Mouse (Mus musculus): ENCODE data around the gene Lrrc20. TPM values are rescaled to one million over a fixed set of nuclear protein-coding genes. Genes with fewer than 3 reads are reported as not detected.
"Not testable (repeated sequence)": the region's sequence is repeated elsewhere in the genome, so short reads cannot be mapped to it uniquely, and the experiment has no call there.

Lrrc20 gene
- polyA plus RNA-seq, 1 experiment from 2014 or later: 5.8 TPM

DNA sequence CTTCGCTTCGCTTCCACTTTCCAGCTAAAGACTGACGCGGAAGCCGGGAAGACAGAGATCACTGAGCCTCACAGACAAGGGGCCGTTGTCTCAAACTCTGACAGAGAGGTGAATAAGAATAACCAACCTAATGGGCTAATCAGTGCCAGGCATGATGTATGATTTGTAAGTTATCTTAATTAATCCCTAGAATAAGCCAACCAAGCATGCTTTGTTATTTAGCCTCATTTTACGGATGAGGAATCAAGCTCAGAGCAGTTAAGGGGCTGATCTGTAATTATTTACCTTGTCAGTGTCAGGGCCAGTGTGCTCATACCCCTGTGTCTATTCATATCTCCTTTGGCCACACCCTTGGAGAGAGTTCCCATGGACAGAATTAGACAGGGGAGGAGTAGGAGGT lies 138.7 kb downstream of the Lrrc20 start:
- Histone ChIP-seq H3K4me2 (ENCODE audit: low read depth, low read length) (no peak overlapping the region), H3K4me1 (ENCODE audit: control insufficient read depth, insufficient read depth, low read length) (no peaks in the 10 kb centered on the region), H3K9me3 (ENCODE audit: control insufficient read depth, low read length) (no peaks in the 10 kb centered on the region), H3K9ac (ENCODE audit: low read depth, low read length) (no peak overlapping the region), H3K4me3 (ENCODE audit: low read length) (no peak overlapping the region), H3K27ac (ENCODE audit: low read length) (no peak overlapping the region), H3K36me3 (ENCODE audit: control insufficient read depth, insufficient read depth, low read length) (no peaks in the 10 kb centered on the region), H3K27me3 (replicated peaks; ENCODE audit: control insufficient read depth, insufficient read depth, low read length) (no peaks in the 10 kb centered on the region)
- WGBS: 95% methylated on average over 7 of the region's 7 CpGs
- ATAC-seq: no peak

DNA sequence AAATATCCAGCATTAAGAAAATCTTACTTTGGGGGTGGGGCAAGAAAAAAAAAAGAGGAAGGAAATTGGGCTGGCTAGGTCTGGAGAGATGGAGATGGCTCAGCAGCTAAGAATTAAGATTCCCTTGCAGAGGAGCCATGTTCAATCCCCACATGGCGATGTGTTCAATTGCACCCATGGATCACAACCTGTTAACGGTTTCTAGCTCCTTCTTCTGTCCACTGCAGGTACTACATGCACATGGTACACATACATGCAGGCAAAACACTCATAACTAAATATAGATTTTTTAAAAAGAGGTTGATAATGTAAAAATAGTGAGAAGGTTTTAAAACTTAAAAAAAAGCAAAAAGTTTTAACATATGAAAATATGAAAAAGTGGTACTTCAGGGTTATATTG lies 142.9 kb downstream of the Lrrc20 start:
- WGBS: 84% methylated on average over 2 of the region's 2 CpGs
- Histone ChIP-seq H3K4me2 (ENCODE audit: low read depth, low read length) (no peak overlapping the region), H3K9me3 (ENCODE audit: control insufficient read depth, low read length) (no peaks in the 10 kb centered on the region), H3K9ac (ENCODE audit: low read depth, low read length) (no peak overlapping the region), H3K27ac (ENCODE audit: low read length) (no peak overlapping the region), H3K36me3 (ENCODE audit: control insufficient read depth, insufficient read depth, low read length) (no peaks in the 10 kb centered on the region), H3K4me1 (ENCODE audit: control insufficient read depth, insufficient read depth, low read length) (no peaks in the 10 kb centered on the region), H3K4me3 (ENCODE audit: low read length) (no peak overlapping the region), H3K27me3 (replicated peaks; ENCODE audit: control insufficient read depth, insufficient read depth, low read length) (no peaks in the 10 kb centered on the region)
- ATAC-seq: no peak

DNA sequence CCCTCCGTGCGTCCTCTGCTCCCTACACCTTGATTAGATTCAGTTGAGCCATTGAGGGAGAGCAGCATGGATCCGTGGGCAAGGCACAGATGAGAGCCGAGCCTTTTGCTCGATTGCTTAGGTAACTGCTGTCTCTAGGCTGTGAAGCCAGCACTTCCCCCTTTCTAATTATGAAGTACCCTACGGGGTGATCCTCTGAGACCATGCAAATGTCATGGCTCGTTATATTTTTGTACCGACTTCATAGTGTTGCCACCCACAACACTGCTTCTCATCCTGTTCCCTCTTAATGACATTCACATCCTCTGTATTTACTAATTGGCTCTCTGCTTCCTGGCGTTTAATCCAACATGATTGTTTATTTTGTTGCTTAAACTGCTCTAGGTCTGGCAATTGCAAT lies 146.1 kb downstream of the Lrrc20 start:
- Histone ChIP-seq H3K9ac (ENCODE audit: low read depth, low read length) (no peak overlapping the region), H3K27ac (ENCODE audit: low read length) (no peak overlapping the region), H3K4me2 (ENCODE audit: low read depth, low read length) (no peak overlapping the region), H3K9me3 (ENCODE audit: control insufficient read depth, low read length) (no peaks in the 10 kb centered on the region), H3K4me3 (ENCODE audit: low read length) (no peak overlapping the region), H3K36me3 (ENCODE audit: control insufficient read depth, insufficient read depth, low read length) (no peaks in the 10 kb centered on the region), H3K27me3 (replicated peaks; ENCODE audit: control insufficient read depth, insufficient read depth, low read length) (peaks cover 24% of the 10 kb centered on the region), H3K4me1 (ENCODE audit: control insufficient read depth, insufficient read depth, low read length) (peaks cover 11% of the 10 kb centered on the region)
- ATAC-seq: no peak
- WGBS: 55% methylated on average over 9 of the region's 9 CpGs

DNA sequence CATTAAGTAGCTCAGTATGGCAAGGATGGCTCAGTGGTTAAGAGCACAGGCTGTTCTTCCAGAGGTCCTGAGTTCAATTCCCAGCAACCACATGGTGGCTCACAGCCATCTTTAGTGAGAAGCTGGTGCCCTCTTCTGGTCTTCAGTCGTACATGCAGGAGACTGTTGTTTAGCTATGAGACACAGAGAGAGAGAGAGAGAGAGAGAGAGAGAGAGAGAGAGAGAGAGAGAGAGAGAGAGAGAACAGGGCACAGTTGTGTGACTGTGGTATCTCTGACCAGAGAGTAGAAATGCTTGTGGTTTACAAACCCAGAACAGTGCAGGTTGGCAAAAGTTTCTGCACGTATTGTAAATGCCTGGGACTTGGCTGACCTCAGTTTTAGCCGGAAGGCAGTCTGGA lies 148.3 kb downstream of the Lrrc20 start:
- not testable (repeated sequence) for H3K27ac ChIP-seq (ENCODE audit: low read length); H3K9me3 ChIP-seq (ENCODE audit: control insufficient read depth, low read length); H3K4me2 ChIP-seq (ENCODE audit: low read depth, low read length); H3K9ac ChIP-seq (ENCODE audit: low read depth, low read length); H3K36me3 ChIP-seq (ENCODE audit: control insufficient read depth, insufficient read depth, low read length); H3K4me3 ChIP-seq (ENCODE audit: low read length); ATAC-seq
- WGBS: 70% methylated on average over 3 of the region's 3 CpGs
- peaks cover 11% of the 10 kb centered on the region for H3K4me1 ChIP-seq (ENCODE audit: control insufficient read depth, insufficient read depth, low read length)
- peaks cover 24% of the 10 kb centered on the region for H3K27me3 ChIP-seq (replicated peaks; ENCODE audit: control insufficient read depth, insufficient read depth, low read length)

DNA sequence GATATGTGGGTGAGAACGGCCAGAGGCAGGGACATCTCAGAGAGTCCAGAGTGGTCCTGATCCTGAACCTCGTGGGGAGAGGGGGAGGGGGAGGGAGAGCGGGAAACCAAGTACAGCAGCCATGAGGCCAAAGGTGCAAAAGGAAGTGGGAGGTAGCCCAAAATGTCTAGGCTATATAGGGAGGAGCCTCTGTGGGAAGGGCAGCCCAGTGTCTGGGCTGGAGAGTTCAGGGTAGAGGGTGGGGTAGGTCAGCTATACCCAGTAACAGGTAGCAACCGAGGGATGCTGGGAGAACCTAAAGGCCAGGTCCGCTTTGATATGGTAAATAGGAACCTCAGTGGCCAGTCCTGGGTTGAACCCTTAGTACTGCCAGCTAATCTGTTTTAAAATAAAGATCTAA lies 149.2 kb downstream of the Lrrc20 start:
- Histone ChIP-seq H3K27ac (ENCODE audit: low read length) (no peak overlapping the region), H3K4me1 (ENCODE audit: control insufficient read depth, insufficient read depth, low read length) (peaks cover 11% of the 10 kb centered on the region), H3K9me3 (ENCODE audit: control insufficient read depth, low read length) (no peaks in the 10 kb centered on the region), H3K4me3 (ENCODE audit: low read length) (no peak overlapping the region), H3K4me2 (ENCODE audit: low read depth, low read length) (no peak overlapping the region), H3K36me3 (ENCODE audit: control insufficient read depth, insufficient read depth, low read length) (no peaks in the 10 kb centered on the region), H3K9ac (ENCODE audit: low read depth, low read length) (no peak overlapping the region), H3K27me3 (replicated peaks; ENCODE audit: control insufficient read depth, insufficient read depth, low read length) (peaks cover 24% of the 10 kb centered on the region)
- no peak for ATAC-seq
- 27% methylated on average over 5 of the region's 5 CpGs for WGBS

DNA sequence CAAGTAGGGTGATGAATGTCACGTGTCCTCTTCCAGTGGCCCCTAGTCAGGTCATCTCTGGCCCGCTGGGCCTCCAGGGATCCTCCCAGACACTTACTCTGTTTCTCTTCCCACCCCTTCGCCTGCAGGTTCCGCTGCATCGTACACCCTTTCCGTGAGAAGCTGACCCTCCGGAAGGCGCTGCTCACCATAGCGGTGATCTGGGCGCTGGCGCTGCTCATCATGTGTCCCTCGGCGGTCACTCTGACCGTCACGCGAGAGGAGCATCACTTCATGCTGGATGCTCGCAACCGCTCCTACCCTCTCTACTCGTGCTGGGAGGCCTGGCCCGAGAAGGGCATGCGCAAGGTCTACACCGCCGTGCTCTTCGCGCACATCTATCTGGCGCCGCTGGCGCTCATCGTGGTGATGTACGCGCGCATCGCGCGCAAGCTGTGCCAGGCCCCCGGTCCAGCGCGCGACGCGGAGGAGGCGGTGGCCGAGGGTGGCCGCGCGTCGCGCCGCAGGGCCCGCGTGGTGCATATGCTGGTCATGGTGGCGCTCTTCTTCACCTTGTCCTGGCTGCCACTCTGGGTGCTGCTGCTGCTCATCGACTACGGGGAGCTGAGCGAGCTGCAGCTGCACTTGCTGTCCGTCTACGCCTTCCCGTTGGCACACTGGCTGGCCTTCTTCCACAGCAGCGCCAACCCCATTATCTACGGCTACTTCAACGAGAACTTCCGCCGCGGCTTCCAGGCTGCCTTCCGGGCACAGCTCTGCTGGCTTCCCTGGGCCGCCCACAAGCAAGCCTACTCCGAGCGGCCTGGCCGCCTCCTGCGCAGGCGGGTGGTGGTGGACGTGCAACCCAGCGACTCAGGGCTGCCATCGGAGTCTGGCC lies 150.0 kb downstream of the Lrrc20 start:
- peak overlapping the region; percentile 60 for H3K9ac ChIP-seq (ENCODE audit: low read depth, low read length)
- H3K36me3 ChIP-seq (ENCODE audit: control insufficient read depth, insufficient read depth, low read length): no peaks in the 10 kb centered on the region
- H3K4me1 ChIP-seq (ENCODE audit: control insufficient read depth, insufficient read depth, low read length): peaks cover 11% of the 10 kb centered on the region
- ATAC-seq: peak; percentile 50
- H3K4me2 ChIP-seq (ENCODE audit: low read depth, low read length): peak overlapping the region; percentile 88
- WGBS: 4% methylated on average over 74 of the region's 74 CpGs
- peak overlapping the region; percentile 48 for H3K4me3 ChIP-seq (ENCODE audit: low read length)
- H3K27ac ChIP-seq (ENCODE audit: low read length): no peak overlapping the region
- peaks cover 24% of the 10 kb centered on the region for H3K27me3 ChIP-seq (replicated peaks; ENCODE audit: control insufficient read depth, insufficient read depth, low read length)
- H3K9me3 ChIP-seq (ENCODE audit: control insufficient read depth, low read length): no peaks in the 10 kb centered on the region

DNA sequence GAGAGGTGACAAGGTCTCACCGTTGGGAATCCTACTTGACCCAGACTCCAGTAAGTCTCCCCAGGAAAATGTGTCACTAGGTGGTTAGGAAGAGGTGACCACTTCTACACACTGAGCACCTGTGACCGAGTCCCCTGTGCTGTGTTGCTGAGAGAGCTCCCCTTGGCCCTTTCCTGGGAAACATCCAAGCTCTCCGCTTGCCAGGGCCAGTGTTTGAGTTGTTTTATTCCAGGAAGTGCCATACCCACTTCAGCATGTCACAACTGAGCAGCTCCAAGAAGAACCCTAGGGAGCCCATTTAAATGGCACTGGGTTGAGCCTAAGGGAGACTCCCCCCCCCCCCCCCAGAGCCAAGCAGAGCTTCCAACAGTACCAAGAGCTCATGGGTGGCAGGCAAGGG lies 150.9 kb downstream of the Lrrc20 start:
- H3K9me3 ChIP-seq (ENCODE audit: control insufficient read depth, low read length): no peaks in the 10 kb centered on the region
- H3K4me2 ChIP-seq (ENCODE audit: low read depth, low read length): no peak overlapping the region
- no peak for ATAC-seq
- no peaks in the 10 kb centered on the region for H3K36me3 ChIP-seq (ENCODE audit: control insufficient read depth, insufficient read depth, low read length)
- 77% methylated on average over 3 of the region's 3 CpGs for WGBS
- H3K27ac ChIP-seq (ENCODE audit: low read length): no peak overlapping the region
- H3K4me1 ChIP-seq (ENCODE audit: control insufficient read depth, insufficient read depth, low read length): peaks cover 11% of the 10 kb centered on the region
- H3K9ac ChIP-seq (ENCODE audit: low read depth, low read length): no peak overlapping the region
- no peak overlapping the region for H3K4me3 ChIP-seq (ENCODE audit: low read length)
- H3K27me3 ChIP-seq (replicated peaks; ENCODE audit: control insufficient read depth, insufficient read depth, low read length): peaks cover 24% of the 10 kb centered on the region

DNA sequence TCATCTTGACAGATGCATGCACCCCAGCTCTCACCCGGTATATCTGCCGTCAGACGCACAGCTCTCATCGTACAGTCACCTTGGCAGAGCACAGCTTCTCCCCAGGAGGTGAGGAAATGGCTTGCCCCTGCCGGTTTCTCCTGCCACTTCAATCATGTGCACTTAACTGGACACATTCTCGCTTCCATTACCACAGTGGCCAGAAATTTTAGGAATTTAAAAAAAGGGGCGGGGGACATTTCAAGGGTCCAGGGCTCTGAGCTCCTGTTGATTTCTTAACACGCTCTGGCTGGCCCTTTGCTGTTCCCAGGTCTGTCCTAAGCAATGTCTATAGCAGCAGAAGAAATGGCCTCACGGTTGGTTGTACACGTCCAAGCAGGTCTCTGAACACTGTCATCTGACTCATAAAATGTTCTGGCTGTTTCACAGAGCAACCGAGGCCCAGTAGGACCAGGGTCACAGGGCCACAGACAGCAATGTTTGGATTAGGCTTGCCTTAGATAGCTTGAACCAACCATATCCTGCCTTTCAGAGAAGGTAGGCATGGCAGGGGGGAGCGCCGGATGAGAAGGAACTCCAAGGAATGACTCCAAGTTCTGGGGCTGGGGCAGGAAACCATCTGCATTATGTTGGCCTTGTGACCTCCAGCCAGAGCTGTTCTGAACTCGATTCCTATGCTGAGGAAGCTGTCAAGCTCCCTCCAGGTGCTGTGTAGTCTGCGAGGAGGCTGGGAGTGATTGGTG lies 151.8 kb downstream of the Lrrc20 start:
- ATAC-seq: no peak

DNA sequence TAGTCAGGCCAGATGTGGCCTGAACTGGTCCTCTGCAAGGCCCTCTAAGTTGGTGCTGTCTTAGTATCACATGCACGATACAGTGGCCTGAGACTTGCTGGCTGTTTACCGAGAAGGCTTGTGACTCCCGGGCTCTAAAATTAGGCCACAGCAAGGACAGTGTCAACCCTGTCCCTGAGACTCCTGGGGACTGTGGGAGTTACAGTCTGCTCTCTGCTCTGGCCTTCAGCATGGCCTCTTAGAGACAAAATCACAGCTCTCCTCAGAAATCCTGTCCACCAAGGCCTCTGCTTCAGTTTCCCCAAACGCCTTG lies 152.3 kb downstream of the Lrrc20 start:
- H3K9me3 ChIP-seq (ENCODE audit: control insufficient read depth, low read length): no peaks in the 10 kb centered on the region
- no peak overlapping the region for H3K4me3 ChIP-seq (ENCODE audit: low read length)
- 71% methylated on average over 4 of the region's 4 CpGs for WGBS
- peaks cover 11% of the 10 kb centered on the region for H3K4me1 ChIP-seq (ENCODE audit: control insufficient read depth, insufficient read depth, low read length)
- peaks cover 24% of the 10 kb centered on the region for H3K27me3 ChIP-seq (replicated peaks; ENCODE audit: control insufficient read depth, insufficient read depth, low read length)
- H3K36me3 ChIP-seq (ENCODE audit: control insufficient read depth, insufficient read depth, low read length): no peaks in the 10 kb centered on the region
- H3K4me2 ChIP-seq (ENCODE audit: low read depth, low read length): no peak overlapping the region
- H3K9ac ChIP-seq (ENCODE audit: low read depth, low read length): no peak overlapping the region
- no peak for ATAC-seq
- H3K27ac ChIP-seq (ENCODE audit: low read length): no peak overlapping the region

More for the DNA sequence above, 151.8 kb downstream of the Lrrc20 start:
- H3K36me3 ChIP-seq (ENCODE audit: control insufficient read depth, insufficient read depth, low read length): no peaks in the 10 kb centered on the region
- H3K4me3 ChIP-seq (ENCODE audit: low read length): no peak overlapping the region
- no peak overlapping the region for H3K27ac ChIP-seq (ENCODE audit: low read length)
- H3K9ac ChIP-seq (ENCODE audit: low read depth, low read length): no peak overlapping the region
- no peaks in the 10 kb centered on the region for H3K9me3 ChIP-seq (ENCODE audit: control insufficient read depth, low read length)
- H3K4me1 ChIP-seq (ENCODE audit: control insufficient read depth, insufficient read depth, low read length): peaks cover 11% of the 10 kb centered on the region
- 61% methylated on average over 15 of the region's 15 CpGs for WGBS
- no peak overlapping the region for H3K4me2 ChIP-seq (ENCODE audit: low read depth, low read length)
- peaks cover 24% of the 10 kb centered on the region for H3K27me3 ChIP-seq (replicated peaks; ENCODE audit: control insufficient read depth, insufficient read depth, low read length)
